Mouse (Mus musculus) natural killer cell, adult 2 months (primary cell): ENCODE results near the gene Rnf222.
"Not testable (repeated sequence)": the region's sequence is repeated elsewhere in the genome, so short reads cannot be mapped to it uniquely, and the experiment has no call there.

ENCODE experiments used
- DNase-seq, 2 experiments: peaks; one replicate each; pipeline ENCODE4 v3.0.0; 2022; ENCODE audit warnings: low spot score in 2 of 2

Rnf222 gene

GRCm38 (mm10) chr11:68908846-68909503, 20.6 kb downstream of the Rnf222 start:
- no peak for DNase-seq

DNA sequence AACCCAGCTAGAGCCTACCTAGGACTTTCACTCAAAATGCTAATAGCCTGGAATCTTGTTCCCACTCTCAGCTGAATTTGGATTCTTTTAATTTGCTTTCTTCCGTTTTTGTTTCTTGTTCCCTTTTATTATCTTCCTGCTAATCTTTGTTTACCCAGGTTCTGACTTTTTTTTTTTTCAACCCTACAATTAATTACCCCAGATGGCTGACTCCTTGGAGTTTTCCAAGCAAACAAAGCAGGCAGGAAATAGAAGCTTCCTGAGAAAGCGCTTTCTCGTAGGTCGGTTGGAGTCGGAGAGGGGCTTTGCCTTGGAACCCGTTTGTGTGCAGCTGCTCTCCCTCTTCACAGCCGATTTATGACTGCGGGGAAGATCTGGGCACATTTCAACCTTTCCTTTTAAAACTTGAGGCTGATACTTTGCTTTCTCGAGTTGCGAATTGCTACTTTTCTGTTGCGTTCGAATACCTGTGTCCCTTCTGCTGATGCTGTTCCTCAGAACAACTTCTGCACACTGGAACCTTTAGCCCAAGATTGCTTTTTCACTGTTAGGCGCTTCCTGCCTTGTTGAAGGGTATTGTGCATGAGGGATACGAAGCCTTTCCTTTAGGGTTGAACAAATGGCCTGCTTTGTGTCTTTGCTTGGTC, 23.3 kb downstream of the Rnf222 start:
- DNase-seq = no peak

DNA sequence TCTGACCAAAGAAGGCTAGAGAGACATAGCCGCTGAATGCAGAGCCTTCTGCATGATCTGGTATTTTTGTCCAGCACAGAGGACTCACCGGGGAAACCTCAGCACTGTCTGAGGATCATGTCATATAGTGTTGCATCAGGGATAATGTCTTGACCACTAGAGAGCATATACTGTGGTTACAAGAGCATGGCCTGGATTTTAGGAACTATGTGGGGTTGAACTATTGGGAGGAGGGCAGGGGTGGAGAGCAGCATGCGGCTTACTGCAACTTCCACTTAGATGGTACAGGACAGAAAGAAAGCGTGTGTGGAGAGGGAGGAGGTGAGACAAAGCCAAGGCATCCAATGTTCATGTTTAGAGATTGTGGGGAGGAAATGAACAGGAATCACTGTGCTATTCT, 26.2 kb downstream of the Rnf222 start:
- DNase-seq = no peak

DNA sequence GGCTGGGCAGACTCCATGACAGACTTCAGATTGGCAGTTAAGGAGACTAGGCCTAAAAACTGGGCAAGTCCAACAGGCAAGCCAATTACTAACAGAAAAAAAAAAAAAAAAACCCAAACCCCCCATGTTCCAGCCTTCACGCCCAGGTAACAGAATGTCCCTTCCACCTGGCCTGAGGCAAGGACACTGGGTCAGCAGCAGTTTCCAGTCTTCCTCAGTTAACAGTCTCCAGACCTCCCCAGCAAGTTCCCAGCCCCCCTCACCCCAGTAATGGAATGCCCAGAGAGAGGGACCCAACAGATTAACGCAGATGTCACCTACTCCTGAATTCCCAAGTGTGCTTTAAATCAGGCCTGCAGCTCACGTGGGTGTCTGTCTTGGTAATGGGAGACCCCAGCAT, 34.8 kb downstream of the Rnf222 start:
- DNase-seq = no peak

GRCm38 (mm10) chr11:68924749-68925148, 36.4 kb downstream of the Rnf222 start:
- DNase-seq = no peak

- DNase-seq = no peak
These were observed 38.6 kb downstream of the Rnf222 start, which contains the start of gene Odf4 for GRCm38 (mm10) chr11:68926981-68927380. TSS of gene Odf4 (minus strand) at chr11:68927081.

DNA sequence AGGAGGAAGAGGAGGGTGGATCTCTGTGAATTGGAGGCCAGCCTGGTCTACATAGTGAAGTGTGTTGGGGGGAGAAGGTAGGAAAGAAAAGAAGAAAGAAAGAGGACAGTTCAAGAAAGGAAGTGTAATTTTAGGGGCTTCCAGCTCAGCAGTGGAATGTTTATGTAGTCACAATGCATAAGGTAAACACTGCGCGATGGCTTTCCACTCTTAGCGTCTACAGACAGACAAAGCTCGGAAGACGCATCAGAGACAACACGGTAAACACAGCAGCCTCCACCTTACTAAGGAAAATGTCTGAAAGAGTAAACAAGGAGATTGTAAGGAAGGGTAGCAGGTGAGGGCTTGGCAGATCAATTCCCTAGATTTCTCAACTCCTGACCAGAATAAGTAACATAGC, 41.6 kb downstream of the Rnf222 start:
- no peak for DNase-seq

DNA sequence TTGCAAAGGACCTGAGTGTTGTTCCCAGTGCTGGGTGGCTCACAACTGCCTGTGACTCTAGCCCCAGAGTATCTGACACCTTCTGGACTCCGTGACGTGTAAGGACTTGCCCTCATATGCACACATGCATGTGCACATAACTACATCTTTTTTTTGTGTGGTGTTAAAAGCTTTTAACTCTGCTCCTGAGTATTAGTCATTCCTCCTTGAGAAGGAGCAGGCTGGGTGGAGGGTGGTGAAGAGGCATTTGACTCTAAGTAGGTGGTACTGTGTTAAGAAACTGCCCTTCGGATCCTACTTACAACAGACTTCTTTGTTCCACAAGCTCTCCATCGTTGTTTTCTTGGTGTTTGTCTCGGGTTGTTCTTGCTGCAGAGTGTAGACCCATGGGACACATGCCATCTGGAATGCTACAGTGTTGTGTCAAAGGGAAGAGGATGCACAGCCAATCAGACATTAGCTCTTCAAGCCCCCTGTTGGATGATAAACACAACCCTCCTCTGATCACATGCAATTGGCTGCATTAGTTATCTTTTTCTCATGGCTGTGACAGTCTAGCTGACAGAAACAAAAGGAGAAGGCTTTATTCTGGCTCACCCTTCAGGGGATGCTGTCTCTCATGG, 45.6 kb downstream of the Rnf222 start:
- DNase-seq = no peak

DNA sequence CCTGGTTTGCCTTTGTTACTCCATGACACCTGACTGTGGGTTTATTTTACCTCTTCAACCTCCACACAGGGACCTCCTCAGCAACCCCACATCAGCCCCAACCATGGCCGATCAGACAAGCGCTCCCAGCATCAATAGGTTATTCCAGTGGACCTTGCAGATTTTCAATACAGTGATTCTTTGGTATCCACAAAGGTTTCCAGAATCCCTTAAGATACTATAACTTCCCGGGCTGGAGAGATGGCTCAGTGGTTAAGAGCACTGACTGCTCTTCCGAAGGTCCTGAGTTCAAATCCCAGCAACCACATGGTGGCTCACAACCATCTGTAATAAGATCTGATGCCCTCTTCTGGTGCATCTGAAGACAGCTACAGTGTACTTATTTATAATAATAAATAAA, 48.6 kb downstream of the Rnf222 start:
- not testable (repeated sequence) for DNase-seq

DNA sequence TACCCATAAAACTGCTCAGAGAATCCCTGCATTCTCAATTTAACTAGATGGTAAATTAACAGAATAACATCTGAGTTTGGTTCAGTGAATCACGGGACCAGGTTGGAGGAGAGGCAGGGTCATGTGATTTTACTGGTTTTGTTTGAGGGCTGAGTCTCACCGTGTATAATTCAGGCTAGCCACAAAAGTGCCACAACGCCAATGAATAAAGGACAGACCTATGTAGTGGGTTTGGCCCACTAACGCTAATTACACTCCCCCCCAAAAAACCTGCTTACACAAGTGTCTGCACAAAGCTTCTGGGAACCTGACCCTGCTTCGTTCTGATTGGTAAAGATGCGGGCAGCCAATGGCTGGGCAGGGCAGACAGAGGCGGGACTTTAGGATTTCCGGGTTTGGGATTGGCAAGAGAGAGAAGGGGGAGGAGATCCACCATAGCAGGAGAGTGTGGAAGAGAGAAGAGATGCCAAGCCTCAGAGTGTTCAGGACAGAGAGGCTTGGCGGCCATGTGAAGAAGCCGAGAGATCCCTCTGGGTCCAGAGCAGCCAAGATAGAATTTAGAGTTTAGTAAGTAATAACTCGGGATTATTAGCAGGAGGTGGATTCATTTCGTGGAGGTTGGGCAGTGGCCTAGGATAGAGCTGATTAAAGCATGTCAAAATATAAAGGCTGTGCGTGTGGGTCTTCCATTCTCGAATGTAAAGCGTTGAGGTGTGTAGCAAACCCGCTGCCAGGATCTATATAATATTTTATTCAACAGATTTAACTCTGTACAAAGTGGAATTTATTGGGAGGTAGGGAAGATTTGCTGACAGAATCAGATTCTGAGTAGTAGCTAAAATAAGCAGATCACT, 51.3 kb downstream of the Rnf222 start:
- DNase-seq = peak; percentile 80

DNA sequence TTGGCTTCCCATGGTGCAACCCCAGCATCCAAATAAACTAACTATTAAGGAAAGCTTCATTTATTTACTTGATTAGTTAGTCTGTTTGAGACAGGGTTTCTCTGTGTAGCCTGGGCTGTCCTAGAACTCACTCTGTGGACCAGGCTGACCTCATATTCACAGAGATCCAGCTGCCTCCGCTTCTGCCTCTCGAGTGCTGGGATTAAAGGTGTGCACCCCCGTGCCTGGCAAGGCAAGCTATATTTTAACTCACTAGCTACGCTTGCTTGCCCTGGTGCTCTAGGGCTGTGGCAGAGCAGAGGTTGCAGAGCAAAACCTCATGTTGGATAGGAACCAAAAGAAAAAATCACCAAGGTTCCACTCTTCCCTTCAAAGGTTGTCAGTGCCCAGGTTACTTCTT, 52.2 kb downstream of the Rnf222 start:
- DNase-seq = no peak

GRCm38 (mm10) chr11:68942731-68943130, 54.4 kb downstream of the Rnf222 start:
- DNase-seq = no peak

- no peak for DNase-seq
These were observed 56.9 kb downstream of the Rnf222 start for GRCm38 (mm10) chr11:68945245-68945644.
